Mouse (Mus musculus) urinary bladder, postnatal 14 days (tissue): ENCODE measurements around the gene Gm14408.
"Not testable (repeated sequence)": the region's sequence is repeated elsewhere in the genome, so short reads cannot be mapped to it uniquely, and the experiment has no call there.

ENCODE experiments used
- DNase-seq: peaks from one replicate; pipeline ENCODE4 v3.0.0; 2021; ENCODE audit warnings: low spot score

Gm14408 gene

DNA sequence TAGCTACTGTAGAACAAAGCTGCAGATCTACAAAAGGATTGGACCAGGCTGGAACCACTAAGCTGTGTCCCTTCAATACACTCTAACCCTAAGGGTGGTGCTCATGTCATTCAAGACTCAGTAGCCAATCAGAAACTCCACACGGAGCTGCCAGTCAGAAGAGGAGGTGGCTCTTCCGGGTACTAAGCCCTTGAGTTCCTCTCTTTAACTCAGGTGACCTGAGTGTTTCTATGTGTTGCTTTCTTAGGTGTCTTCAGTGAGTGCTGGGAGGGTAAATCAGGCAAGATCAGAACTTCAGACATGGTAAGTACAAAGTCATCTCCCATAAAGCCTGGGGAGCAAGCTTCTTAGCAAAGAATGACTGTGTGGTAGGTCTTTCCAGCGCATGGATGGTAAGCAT is at the start of gene Gm14408:
TSS of gene Gm14408 (plus strand) at position 301 of the 400 bp plus-strand sequence.
- not testable (repeated sequence) for DNase-seq

DNA sequence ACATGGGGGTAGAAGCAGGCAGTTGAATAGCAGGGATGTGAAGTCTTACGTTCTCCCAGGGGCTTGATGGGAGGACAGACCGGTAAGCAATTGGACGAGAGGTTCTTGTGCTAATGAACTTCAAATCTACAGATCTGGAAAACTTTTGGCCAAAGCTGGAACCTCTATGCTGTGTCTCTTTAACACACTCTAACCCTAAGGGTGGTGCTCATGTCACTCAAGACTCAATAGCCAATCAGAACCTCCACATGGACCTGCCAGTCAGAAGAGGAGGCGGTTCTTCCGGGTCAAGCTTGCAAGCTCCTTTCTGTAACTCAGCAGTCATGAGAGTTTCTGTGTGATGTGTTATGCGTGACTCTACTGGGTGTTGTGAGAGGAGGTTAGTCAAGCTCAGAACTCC is 32.6 kb upstream of the Gm14408 start, which contains the start of gene Gm14295:
TSS of gene Gm14295 (plus strand) at position 301 of the 400 bp plus-strand sequence.
- DNase-seq = not testable (repeated sequence)

DNA sequence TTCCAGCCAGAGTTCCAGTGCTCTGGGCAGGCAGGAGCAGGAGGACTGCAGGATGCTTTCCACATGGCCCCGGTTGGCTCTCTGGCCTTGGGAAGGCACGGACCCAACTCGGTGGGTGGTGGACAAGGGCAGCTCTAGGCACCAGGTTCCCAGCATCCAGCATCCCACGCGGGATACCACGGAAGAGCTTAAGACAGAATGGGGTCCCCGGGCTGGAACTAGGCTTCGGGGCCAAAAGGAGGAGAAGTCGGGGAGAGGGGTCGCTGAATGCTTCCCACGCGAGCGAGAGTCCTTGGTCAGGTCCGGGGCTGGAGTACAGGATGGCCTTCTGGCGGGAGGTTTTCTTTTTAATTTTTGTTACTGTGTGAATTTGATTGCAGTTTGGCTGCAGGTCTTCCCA is 32.2 kb upstream of the Gm14408 start:
- not testable (repeated sequence) for DNase-seq
